Mouse (Mus musculus): ENCODE measurements around the gene Fn3krp.

DNA sequence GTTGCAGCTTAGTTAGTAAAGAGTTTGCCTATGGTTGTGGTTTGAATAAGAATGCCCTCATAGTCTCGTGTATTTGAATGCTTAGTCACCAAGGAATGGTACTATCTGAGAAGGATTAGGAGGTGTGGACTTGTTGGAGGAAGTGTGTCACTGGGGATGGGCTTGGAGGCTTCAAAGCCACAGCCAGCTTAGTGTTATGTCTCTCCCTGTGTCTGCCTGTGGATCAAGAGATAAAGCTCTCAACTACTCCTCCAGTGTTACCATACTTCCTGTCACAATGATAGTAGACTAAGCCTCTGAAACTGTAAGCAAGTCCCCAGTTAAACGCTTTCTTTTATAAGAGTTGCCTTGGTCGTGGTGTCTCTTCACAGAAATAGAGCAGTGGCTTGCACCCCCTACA, 30.4 kb upstream of the Fn3krp start:
- TF ChIP-seq POLR2A (IDR thresholded peaks at IDR 0.05; ENCODE audit: insufficient read length, low read depth) (no peak), SRF (IDR thresholded peaks at IDR 0.05; ENCODE audit: control insufficient read depth, insufficient read length, low read depth) (no peak), E2F4 (IDR thresholded peaks at IDR 0.05; ENCODE audit: insufficient read depth) (no peak)

Data from myocyte (in vitro differentiated cells).